Mouse (Mus musculus) heart, adult 8-10 months (tissue): Measurements from ENCODE around the gene Dhx15. TPM values are rescaled to one million over a fixed set of nuclear protein-coding genes. Genes with fewer than 3 reads are reported as not detected.

Source experiments
- DNase-seq: peaks from one replicate; pipeline ENCODE4 v3.0.0; 2022; ENCODE audit warnings: low spot score
- microRNA-seq: library from miRNA; unstranded; fragments of <30 nt; microRNA quantifications from one replicate; pipeline ENCODE4 v1.2.0, GENCODE M21; 2022
- total RNA-seq, 4 experiments: library from RNA; stranded (reverse); gene quantifications; 2 replicates each; pipeline ENCODE4 v1.2.4; 2022

The Dhx15 gene
- total RNA-seq, 4 experiments from 2014 or later: 48.0 to 56.4 (median 51.7) TPM

- DNase-seq: no peak
These were observed 79.3 kb downstream of the Dhx15 start for GRCm38 (mm10) chr5:52110808-52111663.

Small RNA genes within 50 kb of the gene (microRNA-seq; reads per million reads assigned to microRNA genes)
- not detected for gene Mir6417

Other genes starting within 250 kb of the Dhx15 start
- gene Sod3, start 173.3 kb upstream of the Dhx15 start, total RNA-seq: 10 to 100 TPM; 10.6 to 16.8 (median 13.2) TPM